Mouse (Mus musculus) c-Kit-negative CD71-positive TER-119-positive erythroid progenitor cells, embryonic 14.5 days (primary cell): ENCODE measurements around the gene Trpm6.

Experiments used
- DNase-seq: peaks from one replicate; pipeline ENCODE4 v3.0.0-alpha.2; 2013; ENCODE audit warnings: low read depth, low spot score

Gene Trpm6

GRCm38 (mm10) chr19:18771048-18771447 lies 21.3 kb downstream of the Trpm6 start:
- DNase-seq = no peak

- no peak for DNase-seq
Measured at GRCm38 (mm10) chr19:18771561-18771960, 21.8 kb downstream of the Trpm6 start.

- no peak for DNase-seq
Measured at GRCm38 (mm10) chr19:18772888-18773488, 23.2 kb downstream of the Trpm6 start.

DNA sequence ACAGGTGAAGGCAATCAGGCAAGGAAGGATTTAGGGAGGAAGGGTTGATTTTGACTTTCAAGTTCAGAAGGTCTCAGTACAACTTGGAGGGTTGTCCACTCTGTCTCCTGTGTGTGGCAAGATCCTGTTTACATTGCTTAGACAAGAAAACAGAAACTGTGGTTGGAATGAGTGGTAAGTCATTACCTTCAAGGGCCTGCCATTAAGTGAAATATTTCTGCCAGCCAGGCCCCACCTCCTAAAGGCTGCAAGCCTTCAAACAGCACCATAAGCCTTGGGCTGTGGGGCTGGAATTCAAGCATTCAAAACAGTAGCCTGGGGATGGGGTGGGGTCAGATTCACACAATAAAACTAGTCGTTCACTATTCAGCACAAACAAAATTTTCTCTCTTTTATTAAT lies 24.3 kb downstream of the Trpm6 start:
- no peak for DNase-seq

DNA sequence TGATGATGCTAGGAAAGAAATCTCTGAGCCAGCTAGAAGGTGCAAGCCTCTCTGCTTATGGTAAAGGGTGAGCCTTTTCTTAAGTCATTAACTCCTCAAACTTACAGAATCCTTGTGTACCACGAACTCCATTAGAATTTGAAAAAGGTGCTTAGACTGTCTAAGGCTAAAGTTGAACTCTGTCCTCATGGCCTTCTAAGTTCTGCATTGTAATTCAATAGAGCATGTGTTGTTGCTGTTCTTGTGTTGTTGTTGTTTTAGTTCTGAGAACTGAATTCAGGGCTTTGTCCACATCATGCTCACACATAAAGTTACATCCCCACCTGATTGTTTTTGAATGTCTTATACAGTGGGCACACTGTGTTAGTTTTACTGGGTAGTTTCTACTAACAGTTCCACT lies 49.9 kb downstream of the Trpm6 start:
- no peak for DNase-seq

GRCm38 (mm10) chr19:18811264-18811663 lies 61.5 kb downstream of the Trpm6 start:
- DNase-seq = no peak

- DNase-seq = no peak
Measured at GRCm38 (mm10) chr19:18815170-18815569, 65.4 kb downstream of the Trpm6 start.

DNA sequence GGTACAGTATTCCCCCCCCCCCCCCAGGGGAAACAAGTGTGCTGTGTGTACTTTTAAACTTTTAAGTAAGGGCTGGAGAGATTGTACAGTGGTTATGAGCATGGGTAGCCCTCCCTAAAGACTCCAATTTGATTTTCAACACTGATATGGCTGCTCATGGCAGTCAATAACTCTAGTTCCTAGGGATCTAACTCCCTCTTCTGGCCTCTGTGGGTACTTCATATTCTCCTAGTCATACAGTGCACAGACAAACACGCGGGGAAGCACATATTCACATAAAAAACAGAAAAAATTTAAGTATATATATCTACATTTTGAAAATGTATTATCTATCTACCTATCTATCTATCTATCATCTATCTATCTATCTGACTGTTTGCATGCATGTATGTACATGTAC lies 67.6 kb downstream of the Trpm6 start:
- DNase-seq = no peak

- no peak for DNase-seq
Measured at GRCm38 (mm10) chr19:18828601-18829000, 78.8 kb downstream of the Trpm6 start.

DNA sequence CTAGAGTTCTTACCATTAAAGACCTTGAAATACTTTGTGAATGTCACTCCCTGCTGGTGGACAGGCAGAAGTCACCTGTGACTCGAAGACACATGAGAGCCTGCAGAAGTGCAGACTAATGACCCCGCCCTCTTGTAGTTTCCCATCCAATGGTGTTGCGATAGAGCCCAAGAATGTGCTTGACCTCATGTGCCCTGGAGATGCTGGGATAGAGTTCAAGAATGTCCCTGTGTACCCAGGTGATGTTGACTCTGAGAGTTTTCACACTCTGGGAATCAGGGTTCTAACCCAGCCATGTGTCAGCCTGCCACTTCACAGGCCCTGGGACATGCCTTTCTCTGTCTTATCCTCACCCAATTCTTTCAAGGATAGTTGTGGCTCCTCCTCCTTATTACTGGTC lies 81.4 kb downstream of the Trpm6 start:
- DNase-seq = no peak

- peak; percentile 25 for DNase-seq
Measured at GRCm38 (mm10) chr19:18834971-18835370, 85.2 kb downstream of the Trpm6 start.

- DNase-seq = no peak
Measured at GRCm38 (mm10) chr19:18841789-18842562, 92.2 kb downstream of the Trpm6 start.

DNA sequence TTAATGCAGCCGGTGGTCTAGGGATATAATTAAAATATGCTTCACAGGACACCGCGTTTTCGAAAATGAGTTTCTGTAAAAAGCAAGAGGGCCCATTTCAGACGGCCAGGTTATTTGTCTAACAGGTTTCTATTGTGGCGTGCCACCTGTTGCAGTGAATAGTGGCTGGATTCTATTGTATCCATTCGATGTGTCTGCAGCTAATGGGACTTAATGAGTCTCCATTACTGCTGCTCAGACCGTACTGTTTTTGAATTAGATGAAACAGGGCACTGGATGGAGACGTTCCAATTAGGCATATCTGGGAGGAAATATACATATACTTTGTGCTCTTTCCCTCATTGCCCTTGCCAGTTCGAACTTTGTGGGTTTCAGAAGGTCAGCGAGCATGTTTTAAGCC lies 92.8 kb downstream of the Trpm6 start:
- no peak for DNase-seq

GRCm38 (mm10) chr19:18846336-18846735 lies 96.6 kb downstream of the Trpm6 start:
- no peak for DNase-seq

DNA sequence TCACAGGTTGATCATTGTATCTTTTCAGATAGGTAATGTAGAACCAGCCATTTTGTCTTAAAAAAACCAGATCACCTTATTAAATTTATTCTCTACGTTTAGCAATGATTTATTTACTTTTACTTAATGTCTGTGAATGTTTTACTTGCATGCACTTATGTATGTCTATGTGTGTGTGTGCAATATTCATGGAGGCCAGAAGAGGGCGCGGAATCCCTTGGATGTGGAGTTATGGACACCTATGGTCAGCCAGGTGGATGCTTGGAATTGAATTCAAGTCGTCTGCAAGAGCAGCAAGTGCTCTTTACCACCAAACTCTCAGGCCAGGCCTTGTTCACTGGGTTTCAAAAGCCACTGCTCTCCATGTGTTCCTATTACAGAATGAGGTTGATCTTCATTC lies 118.5 kb downstream of the Trpm6 start:
- no peak for DNase-seq

GRCm38 (mm10) chr19:18872792-18873569 lies 123.2 kb downstream of the Trpm6 start:
- no peak for DNase-seq

GRCm38 (mm10) chr19:18873709-18874644 lies 124.2 kb downstream of the Trpm6 start:
- no peak for DNase-seq

GRCm38 (mm10) chr19:18879264-18879663 lies 129.5 kb downstream of the Trpm6 start:
- DNase-seq = no peak

DNA sequence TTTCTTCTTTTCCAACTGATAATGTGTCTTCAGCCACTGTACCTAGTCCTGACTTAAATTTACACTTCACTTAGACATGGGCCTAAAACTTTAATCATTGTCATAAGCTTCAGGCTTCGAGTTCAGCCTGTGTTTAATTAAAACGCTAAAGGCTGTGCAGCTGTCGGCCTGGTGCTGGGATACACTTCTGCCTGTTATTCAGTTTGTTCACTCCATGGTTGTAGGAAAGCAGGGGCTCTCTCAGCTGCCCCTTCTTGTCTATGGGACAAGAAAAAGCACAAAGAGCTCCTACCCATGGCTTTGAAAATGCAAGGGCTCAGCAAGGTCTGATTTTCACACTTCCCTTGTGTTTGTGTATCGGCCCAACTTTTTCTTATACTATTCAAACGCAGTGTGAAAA lies 131.4 kb downstream of the Trpm6 start:
- DNase-seq = no peak

DNA sequence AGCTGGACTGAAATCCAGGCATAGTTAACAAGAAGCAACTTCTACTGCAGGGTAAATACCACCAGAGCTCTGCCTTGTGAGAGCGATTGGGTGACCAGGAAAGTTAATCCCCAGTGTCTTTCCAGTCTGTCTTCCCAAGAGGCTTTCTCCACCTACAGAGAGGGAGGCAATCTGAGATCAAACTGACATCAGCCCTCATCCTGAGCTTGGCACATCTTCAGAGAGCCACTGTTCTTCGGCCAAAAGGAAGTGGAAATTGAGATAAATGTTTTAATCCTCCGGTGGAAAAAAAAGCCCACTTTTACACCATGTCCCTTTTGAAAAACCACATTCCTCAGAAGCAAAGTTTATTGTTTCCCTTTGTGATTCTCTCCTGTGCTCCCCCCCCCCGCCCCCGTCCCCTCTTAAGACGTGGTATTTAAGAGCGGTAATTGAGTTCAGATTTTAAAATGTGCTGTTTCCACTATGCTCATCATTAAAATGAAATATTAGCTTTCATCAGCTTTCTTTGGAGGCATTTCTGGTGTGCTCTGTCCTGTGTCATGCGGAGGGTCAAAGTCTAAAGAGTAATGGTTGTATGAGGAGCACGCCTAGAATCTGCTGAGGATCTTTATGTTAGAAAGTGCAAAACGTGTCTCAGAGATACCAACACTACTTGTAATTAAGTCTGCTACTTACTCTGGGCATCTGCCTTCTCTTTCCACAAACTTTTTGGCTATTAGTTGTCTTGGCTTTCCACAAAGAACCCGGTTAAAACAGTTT lies 138.0 kb downstream of the Trpm6 start:
- no peak for DNase-seq
